Mouse (Mus musculus): Measurements from ENCODE around the gene Ttc21a. TPM values are rescaled to one million over a fixed set of nuclear protein-coding genes. Genes with fewer than 3 reads are reported as not detected.

The Ttc21a gene
- total and polyA plus RNA-seq, 3 experiments: 0.01 TPM; not detected in 2

GRCm38 (mm10) chr9:119977557-119978060 lies 40.2 kb downstream of the Ttc21a start:
- no peak for DNase-seq (ENCODE audit: low read depth, low spot score)
- Histone ChIP-seq H3K9me3 (replicated peaks; ENCODE audit: insufficient read depth, low read length) (no peaks in the 10 kb centered on the region), H3K79me2 (ENCODE audit: control insufficient read depth, insufficient read depth, low read length, poor library complexity) (peaks cover 5% of the 10 kb centered on the region), H3K4me1 (ENCODE audit: control insufficient read depth in 1 of 2, insufficient read depth in 2 of 2, low read length in 2 of 2) (peaks cover 9 to 18% of the 10 kb centered on the region in 2 experiments), H3K4me3 (ENCODE audit: control insufficient read depth in 1 of 2, insufficient read depth in 1 of 2, low read depth in 2 of 2, low read length in 2 of 2) (no peak overlapping the region), H3K27me3 (ENCODE audit: control insufficient read depth in 1 of 2, insufficient read depth in 2 of 2, low read length in 2 of 2) (no peaks in the 10 kb centered on the region), H3K36me3 (ENCODE audit: control insufficient read depth in 1 of 2, insufficient read depth in 2 of 2, low read length in 2 of 2) (peaks cover 6 to 16% of the 10 kb centered on the region in 2 experiments), H3K9ac (ENCODE audit: control insufficient read depth, low read depth, low read length, poor library complexity, severe bottlenecking) (no peak overlapping the region), H3K27ac (ENCODE audit: control insufficient read depth, low read depth, low read length) (no peak overlapping the region)
- TF ChIP-seq POLR2AphosphoS5 (IDR thresholded peaks at IDR 0.05; ENCODE audit: borderline replicate concordance, low read depth, low read length): no peak
- no peak for TF ChIP-seq UBTF (IDR thresholded peaks at IDR 0.05; ENCODE audit: borderline replicate concordance, insufficient read depth, low read depth, low read length)
- TF ChIP-seq E2F4 (IDR thresholded peaks at IDR 0.05; ENCODE audit: borderline replicate concordance, low read depth, low read length): no peak
- no peak for TF ChIP-seq GATA1 (IDR thresholded peaks at IDR 0.05; ENCODE audit: low read depth, low read length)
- no peak for TF ChIP-seq MAX (IDR thresholded peaks at IDR 0.05; ENCODE audit: low read length)
- no peak for TF ChIP-seq MAFK (IDR thresholded peaks at IDR 0.05; ENCODE audit: borderline replicate concordance, low read depth, low read length)
- TF ChIP-seq MEF2A (IDR thresholded peaks at IDR 0.05; ENCODE audit: extremely low read depth, insufficient replicate concordance, low read depth, low read length, poor library complexity, severe bottlenecking): no peak
- TF ChIP-seq RAD21 (IDR thresholded peaks at IDR 0.05; ENCODE audit: low read depth, low read length): no peak
- TF ChIP-seq CHD2 (IDR thresholded peaks at IDR 0.05; ENCODE audit: low read length): no peak

GRCm38 (mm10) chr9:119978151-119978810 lies 40.9 kb downstream of the Ttc21a start:
- no peak overlapping the region for H3K4me3 ChIP-seq (ENCODE audit: control insufficient read depth in 1 of 2, insufficient read depth in 1 of 2, low read depth in 2 of 2, low read length in 2 of 2)
- DNase-seq (ENCODE audit: low read depth, low spot score): no peak
- peaks cover 6 to 16% of the 10 kb centered on the region in 2 experiments for H3K36me3 ChIP-seq (ENCODE audit: control insufficient read depth in 1 of 2, insufficient read depth in 2 of 2, low read length in 2 of 2)
- peaks cover 9 to 18% of the 10 kb centered on the region in 2 experiments for H3K4me1 ChIP-seq (ENCODE audit: control insufficient read depth in 1 of 2, insufficient read depth in 2 of 2, low read length in 2 of 2)
- no peaks in the 10 kb centered on the region for H3K9me3 ChIP-seq (replicated peaks; ENCODE audit: insufficient read depth, low read length)
- H3K79me2 ChIP-seq (ENCODE audit: control insufficient read depth, insufficient read depth, low read length, poor library complexity): peaks cover 5% of the 10 kb centered on the region
- H3K9ac ChIP-seq (ENCODE audit: control insufficient read depth, low read depth, low read length, poor library complexity, severe bottlenecking): no peak overlapping the region
- no peaks in the 10 kb centered on the region for H3K27me3 ChIP-seq (ENCODE audit: control insufficient read depth in 1 of 2, insufficient read depth in 2 of 2, low read length in 2 of 2)
- TF ChIP-seq BHLHE40 (IDR thresholded peaks at IDR 0.05; ENCODE audit: borderline replicate concordance, low read depth, low read length) (no peak), GATA1 (IDR thresholded peaks at IDR 0.05; ENCODE audit: low read depth, low read length) (no peak), CHD1 (IDR thresholded peaks at IDR 0.05; ENCODE audit: low read depth, low read length) (no peak), USF1 (IDR thresholded peaks at IDR 0.05; ENCODE audit: low read depth, low read length) (no peak), MYB (IDR thresholded peaks at IDR 0.05; ENCODE audit: low read depth, low read length) (no peak), SMC3 (IDR thresholded peaks at IDR 0.05; ENCODE audit: low read depth, low read length) (no peak), HCFC1 (IDR thresholded peaks at IDR 0.05; ENCODE audit: low read depth, low read length) (no peak), MAZ (IDR thresholded peaks at IDR 0.05; ENCODE audit: low read depth, low read length) (no peak), TCF12 (IDR thresholded peaks at IDR 0.05; ENCODE audit: low read depth, low read length) (no peak), CTCF (IDR thresholded peaks at IDR 0.05 in 2 of 3, conservative IDR thresholded peaks at IDR 0.05 in 1 of 3; ENCODE audit: control insufficient read depth in 1 of 3, insufficient read depth in 1 of 3, low read depth in 2 of 3, low read length in 3 of 3, poor library complexity in 1 of 3, severe bottlenecking in 1 of 3) (no peak), SIN3A (IDR thresholded peaks at IDR 0.05; ENCODE audit: low read length) (no peak), EP300 (IDR thresholded peaks at IDR 0.05; ENCODE audit: low read depth in 1 of 2, low read length in 2 of 2) (no peak), MXI1 (IDR thresholded peaks at IDR 0.05; ENCODE audit: low read depth, low read length) (no peak), RAD21 (IDR thresholded peaks at IDR 0.05; ENCODE audit: low read depth, low read length) (no peak), RCOR1 (IDR thresholded peaks at IDR 0.05; ENCODE audit: low read depth, low read length) (no peak), TAL1 (IDR thresholded peaks at IDR 0.05; ENCODE audit: low read length) (no peak), NELFE (IDR thresholded peaks at IDR 0.05; ENCODE audit: low read depth, low read length) (no peak), MAFK (IDR thresholded peaks at IDR 0.05; ENCODE audit: borderline replicate concordance, low read depth, low read length) (no peak), ETS1 (IDR thresholded peaks at IDR 0.05; ENCODE audit: low read depth, low read length) (no peak), MEF2A (IDR thresholded peaks at IDR 0.05; ENCODE audit: extremely low read depth, insufficient replicate concordance, low read depth, low read length, poor library complexity, severe bottlenecking) (no peak)
- H3K27ac ChIP-seq (ENCODE audit: control insufficient read depth, low read depth, low read length): no peak overlapping the region
